Mouse (Mus musculus): ENCODE measurements around the gene Gm13276.
"Not testable (repeated sequence)": the region's sequence is repeated elsewhere in the genome, so short reads cannot be mapped to it uniquely, and the experiment has no call there.

GRCm38 (mm10) chr4:88757628-88758031 lies 27.9 kb upstream of the Gm13276 start:
- TF ChIP-seq EP300 (IDR thresholded peaks at IDR 0.05; ENCODE audit: low read depth in 1 of 2, low read length in 2 of 2); E2F4 (IDR thresholded peaks at IDR 0.05; ENCODE audit: borderline replicate concordance, low read depth, low read length); MAX (IDR thresholded peaks at IDR 0.05; ENCODE audit: low read length); CTCF (IDR thresholded peaks at IDR 0.05 in 2 of 3, conservative IDR thresholded peaks at IDR 0.05 in 1 of 3; ENCODE audit: control insufficient read depth in 1 of 3, insufficient read depth in 1 of 3, low read depth in 2 of 3, low read length in 3 of 3, poor library complexity in 1 of 3, severe bottlenecking in 1 of 3); NRF1 (IDR thresholded peaks at IDR 0.05; ENCODE audit: insufficient read depth, low read depth, low read length, poor library complexity, severe bottlenecking); MAFK (IDR thresholded peaks at IDR 0.05; ENCODE audit: borderline replicate concordance, low read depth, low read length); UBTF (IDR thresholded peaks at IDR 0.05; ENCODE audit: borderline replicate concordance, insufficient read depth, low read depth, low read length); NELFE (IDR thresholded peaks at IDR 0.05; ENCODE audit: low read depth, low read length); CHD2 (IDR thresholded peaks at IDR 0.05; ENCODE audit: low read length); USF1 (IDR thresholded peaks at IDR 0.05; ENCODE audit: low read depth, low read length); POLR2A (IDR thresholded peaks at IDR 0.05; ENCODE audit: control insufficient read depth in 1 of 2, insufficient read depth in 1 of 2, low read depth in 1 of 2, low read length in 2 of 2, poor library complexity in 1 of 2); ETS1 (IDR thresholded peaks at IDR 0.05; ENCODE audit: low read depth, low read length): not testable (repeated sequence)
